Mouse (Mus musculus): Measurements from ENCODE around the gene Olfr1418. TPM values are rescaled to one million over a fixed set of nuclear protein-coding genes. Genes with fewer than 3 reads are reported as not detected.
A peak's percentile ranks its signal among the peaks of the same experiment; 100 is the strongest.

Olfr1418 gene
- polyA plus RNA-seq, 1 experiment from 2014 or later: not detected

- DNase-seq: no peak
- H3K27ac ChIP-seq (ENCODE audit: low read depth): no peak within 1 kb of the TSS
- ATAC-seq: no peak
Measured at GRCm38 (mm10) chr19:11819143-11819700, 41.6 kb downstream of the Olfr1418 start, which contains the start of gene Stx3. TSS of gene Stx3 (minus strand) at chr19:11819403.

DNA sequence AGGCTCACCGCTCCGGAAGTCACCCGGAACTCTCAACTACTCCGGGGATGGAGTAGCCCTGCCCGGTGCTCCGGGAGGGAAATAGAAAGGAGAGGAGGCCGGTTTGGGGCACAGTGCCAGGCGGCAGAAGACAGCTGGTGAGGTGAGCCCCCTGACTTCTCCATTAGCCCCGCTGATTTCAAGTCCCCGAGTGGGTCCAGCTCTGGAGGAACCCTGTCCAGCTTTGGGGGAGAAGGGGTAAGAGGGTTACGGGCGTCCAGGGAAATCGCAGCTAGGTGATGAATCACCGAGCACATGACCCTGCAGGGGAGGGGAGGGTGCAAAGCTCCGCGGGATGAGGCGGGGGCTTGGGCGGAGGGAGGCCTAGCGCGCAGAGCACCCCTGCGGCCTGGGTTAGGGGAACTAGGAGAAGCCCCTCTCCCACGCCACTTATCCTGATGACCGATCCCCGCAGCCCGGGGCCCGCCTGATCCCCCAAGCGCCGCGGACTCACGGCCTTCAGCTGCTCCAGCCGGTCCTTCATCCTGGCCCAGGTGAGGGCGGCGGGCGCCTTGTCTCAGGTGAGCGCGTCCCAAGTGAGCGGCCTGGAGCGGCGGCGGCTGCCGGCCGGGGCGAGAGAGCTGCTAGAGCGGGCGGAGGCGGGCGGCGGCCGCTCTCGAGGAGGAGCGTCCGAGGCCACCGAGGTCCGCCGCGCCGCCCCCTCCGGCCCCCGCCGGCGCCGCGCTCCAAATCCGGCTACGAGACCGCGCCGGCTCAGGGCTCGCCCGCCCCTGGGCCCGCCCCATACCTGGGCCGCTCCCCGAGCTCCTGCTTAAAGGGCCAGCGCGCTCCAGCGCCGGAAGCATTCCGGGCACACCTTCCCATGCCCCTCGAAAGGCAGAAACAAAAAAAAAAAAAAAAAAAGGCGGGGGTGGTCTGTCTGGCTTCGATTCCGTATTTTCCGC, 42.4 kb downstream of the Olfr1418 start:
- no peaks in the 10 kb centered on the region; the same call in 1 of the 2 replicates for H3K4me1 ChIP-seq (ENCODE audit: insufficient read depth)
- DNase-seq (peak; percentile 49), ATAC-seq (peak; percentile 84)
- H3K9me3 ChIP-seq (ENCODE audit: low read length): no peaks in the 10 kb centered on the region
- H3K9ac ChIP-seq (replicated peaks): peak overlapping the region; percentile 44
- no peak overlapping the region for H3K27ac ChIP-seq (ENCODE audit: low read depth)
- peak overlapping the region; percentile 88 for H3K4me2 ChIP-seq (ENCODE audit: low read depth, low read length)
- TF ChIP-seq CTCF (IDR thresholded peaks at IDR 0.05; ENCODE audit: low read depth) (no peak), EP300 (IDR thresholded peaks at IDR 0.05; ENCODE audit: low read depth) (no peak)
- H3K27me3 ChIP-seq (ENCODE audit: insufficient read depth, low read length): peaks cover 29% of the 10 kb centered on the region
- 1% methylated on average over 67 of the region's 83 CpGs for WGBS (ENCODE audit: insufficient replicate concordance)
- peak overlapping the region; percentile 67 for H3K4me3 ChIP-seq (ENCODE audit: low read depth, low read length)
- no peaks in the 10 kb centered on the region for H3K36me3 ChIP-seq (replicated peaks; ENCODE audit: insufficient read depth, low read length)

More at GRCm38 (mm10) chr19:11819143-11819700, 41.6 kb downstream of the Olfr1418 start, which contains the start of gene Stx3:
- Histone ChIP-seq H3K4me2 (ENCODE audit: low read depth, low read length) (peak within 1 kb of the TSS; percentile 88), H3K27me3 (ENCODE audit: insufficient read depth, low read length) (peaks cover 29% of the 10 kb centered on the region), H3K9ac (replicated peaks) (peak within 1 kb of the TSS; percentile 44), H3K4me3 (ENCODE audit: low read depth, low read length) (peak within 1 kb of the TSS; percentile 67), H3K36me3 (replicated peaks; ENCODE audit: insufficient read depth, low read length) (no peaks in the 10 kb centered on the region), H3K9me3 (ENCODE audit: low read length) (no peaks in the 10 kb centered on the region), H3K4me1 (ENCODE audit: insufficient read depth) (no peaks in the 10 kb centered on the region)
- TF ChIP-seq EP300 (IDR thresholded peaks at IDR 0.05; ENCODE audit: low read depth) (no peak), CTCF (IDR thresholded peaks at IDR 0.05; ENCODE audit: low read depth) (no peak)
- 1% methylated on average over 20 of the region's 20 CpGs for WGBS (ENCODE audit: insufficient replicate concordance)

DNA sequence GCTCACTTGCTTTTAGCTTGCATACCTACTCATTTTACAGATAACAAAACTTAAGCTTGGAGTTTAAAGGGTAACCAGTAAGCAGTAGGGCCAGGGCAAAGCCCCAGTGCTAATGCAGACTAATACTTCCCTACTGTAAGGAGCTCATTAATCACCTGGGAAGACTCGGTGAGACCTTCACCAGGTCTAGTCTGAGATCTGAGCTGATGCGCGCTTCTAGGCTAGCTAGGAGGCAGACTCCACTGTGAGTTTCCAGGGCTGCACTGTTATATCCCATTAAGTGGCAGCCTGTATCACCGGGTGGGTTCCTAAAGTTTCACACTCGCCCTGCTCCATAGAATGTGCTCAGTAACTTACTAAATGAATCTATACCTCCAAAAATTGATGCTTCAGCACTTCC, 43.3 kb downstream of the Olfr1418 start:
- ATAC-seq (no peak), DNase-seq (no peak)
- TF ChIP-seq CTCF (IDR thresholded peaks at IDR 0.05; ENCODE audit: low read depth) (no peak), EP300 (IDR thresholded peaks at IDR 0.05; ENCODE audit: low read depth) (no peak)
- Histone ChIP-seq H3K9ac (replicated peaks) (no peak overlapping the region), H3K4me2 (ENCODE audit: low read depth, low read length) (peak overlapping the region; percentile 88), H3K9me3 (ENCODE audit: low read length) (no peaks in the 10 kb centered on the region), H3K27ac (ENCODE audit: low read depth) (no peak overlapping the region), H3K36me3 (replicated peaks; ENCODE audit: insufficient read depth, low read length) (no peaks in the 10 kb centered on the region), H3K4me1 (ENCODE audit: insufficient read depth) (no peaks in the 10 kb centered on the region; the same call in 1 of the 2 replicates), H3K4me3 (ENCODE audit: low read depth, low read length) (0 out of 2 replicates have a peak overlapping the region, but pooled peaks have one; percentile 67), H3K27me3 (ENCODE audit: insufficient read depth, low read length) (peaks cover 29% of the 10 kb centered on the region)
- 23% methylated on average over 5 of the region's 5 CpGs for WGBS (ENCODE audit: insufficient replicate concordance)

DNA sequence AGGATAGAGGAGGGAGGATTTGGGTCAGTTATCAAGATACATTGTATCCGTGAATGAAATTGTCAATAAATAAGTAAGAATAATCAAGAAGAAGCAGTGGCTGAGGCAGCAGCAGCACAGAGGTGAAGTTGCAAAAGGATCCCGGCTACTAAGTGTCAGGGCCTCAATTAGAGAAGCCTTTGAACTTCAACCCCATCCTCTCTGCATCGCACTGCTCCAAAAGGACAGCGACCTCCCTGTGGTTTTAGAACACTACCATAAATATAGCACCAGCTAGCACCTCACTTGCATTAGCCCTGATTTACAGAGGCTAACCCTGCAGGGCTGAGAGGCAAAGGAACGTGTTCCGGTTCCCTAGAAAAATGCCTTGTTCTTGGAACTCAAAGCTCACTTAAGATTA, 44.2 kb downstream of the Olfr1418 start:
- TF ChIP-seq EP300 (IDR thresholded peaks at IDR 0.05; ENCODE audit: low read depth): no peak
- no peak for TF ChIP-seq CTCF (IDR thresholded peaks at IDR 0.05; ENCODE audit: low read depth)
- DNase-seq: no peak
- no peak for ATAC-seq

DNA sequence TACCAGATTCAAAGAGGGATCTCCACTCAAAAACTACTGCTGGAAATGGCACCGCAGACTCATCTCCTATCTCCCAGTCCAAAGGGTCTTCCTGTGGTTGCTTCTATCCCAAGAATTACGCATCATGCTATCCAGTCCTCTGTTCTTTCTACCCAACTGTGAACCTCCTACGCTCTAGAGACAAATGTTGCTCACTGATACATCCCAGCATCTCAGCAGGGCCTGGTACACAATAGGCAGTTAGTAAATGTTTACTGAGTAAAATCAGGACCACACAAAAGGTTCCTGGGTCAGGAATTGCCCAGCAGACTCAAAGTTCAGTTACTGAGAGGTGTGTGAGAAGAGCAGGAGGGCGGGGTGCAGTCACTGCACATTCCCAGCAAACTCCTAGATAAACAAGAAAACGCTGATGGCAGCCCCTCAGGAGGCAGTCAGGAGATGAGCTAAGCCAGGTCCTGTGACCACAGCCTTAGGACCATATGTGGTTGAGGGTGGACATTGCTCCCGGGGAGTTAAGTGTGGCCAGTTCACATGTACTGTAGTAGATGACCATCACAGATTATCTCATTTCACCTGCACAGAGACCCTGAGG, 46.0 kb downstream of the Olfr1418 start:
- no peak overlapping the region for H3K9ac ChIP-seq (replicated peaks)
- H3K4me1 ChIP-seq (ENCODE audit: insufficient read depth): peaks cover 4% of the 10 kb centered on the region
- no peak for ATAC-seq
- H3K36me3 ChIP-seq (replicated peaks; ENCODE audit: insufficient read depth, low read length): no peaks in the 10 kb centered on the region
- H3K4me3 ChIP-seq (ENCODE audit: low read depth, low read length): no peak overlapping the region
- TF ChIP-seq CTCF (IDR thresholded peaks at IDR 0.05; ENCODE audit: low read depth): no peak
- TF ChIP-seq EP300 (IDR thresholded peaks at IDR 0.05; ENCODE audit: low read depth): no peak
- H3K27me3 ChIP-seq (ENCODE audit: insufficient read depth, low read length): peaks cover 24% of the 10 kb centered on the region
- H3K9me3 ChIP-seq (ENCODE audit: low read length): no peaks in the 10 kb centered on the region
- no peak for DNase-seq
- WGBS (ENCODE audit: insufficient replicate concordance): 60% methylated on average over 6 of the region's 6 CpGs
- no peak overlapping the region for H3K4me2 ChIP-seq (ENCODE audit: low read depth, low read length)
- no peak overlapping the region for H3K27ac ChIP-seq (ENCODE audit: low read depth)

More for the DNA sequence above, 44.2 kb downstream of the Olfr1418 start:
- Histone ChIP-seq H3K27ac (ENCODE audit: low read depth) (no peak overlapping the region), H3K4me2 (ENCODE audit: low read depth, low read length) (no peak overlapping the region), H3K4me1 (ENCODE audit: insufficient read depth) (peaks cover 4% of the 10 kb centered on the region), H3K36me3 (replicated peaks; ENCODE audit: insufficient read depth, low read length) (no peaks in the 10 kb centered on the region), H3K4me3 (ENCODE audit: low read depth, low read length) (no peak overlapping the region), H3K9ac (replicated peaks) (no peak overlapping the region), H3K27me3 (ENCODE audit: insufficient read depth, low read length) (peaks cover 29% of the 10 kb centered on the region), H3K9me3 (ENCODE audit: low read length) (no peaks in the 10 kb centered on the region)
- 58% methylated on average over 6 of the region's 6 CpGs for WGBS (ENCODE audit: insufficient replicate concordance)

DNA sequence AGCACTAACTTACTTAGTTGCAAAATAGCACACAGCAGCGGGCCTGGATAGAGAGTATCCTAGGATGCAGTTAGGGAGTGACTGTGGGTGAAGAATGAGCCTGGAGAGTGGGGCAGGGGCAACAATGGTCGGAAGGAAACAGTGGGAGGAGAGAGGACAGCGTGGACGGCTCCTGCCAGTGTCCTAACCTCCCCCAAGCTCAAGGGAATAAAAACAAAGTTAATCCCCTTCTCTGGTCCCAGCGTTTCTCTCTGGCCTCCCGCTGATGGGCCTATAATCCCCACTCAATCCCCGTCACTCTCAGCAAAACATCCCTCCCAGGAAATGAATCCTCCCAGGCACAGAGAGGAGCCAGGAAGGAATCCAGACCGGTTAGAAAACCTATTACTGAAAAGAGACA, 47.2 kb downstream of the Olfr1418 start:
- Histone ChIP-seq H3K9ac (replicated peaks) (no peak overlapping the region), H3K4me2 (ENCODE audit: low read depth, low read length) (no peak overlapping the region), H3K4me1 (ENCODE audit: insufficient read depth) (peaks cover 4% of the 10 kb centered on the region), H3K9me3 (ENCODE audit: low read length) (no peaks in the 10 kb centered on the region), H3K27me3 (ENCODE audit: insufficient read depth, low read length) (peaks cover 13% of the 10 kb centered on the region), H3K36me3 (replicated peaks; ENCODE audit: insufficient read depth, low read length) (no peaks in the 10 kb centered on the region), H3K4me3 (ENCODE audit: low read depth, low read length) (no peak overlapping the region), H3K27ac (ENCODE audit: low read depth) (no peak overlapping the region)
- TF ChIP-seq EP300 (IDR thresholded peaks at IDR 0.05; ENCODE audit: low read depth) (no peak), CTCF (IDR thresholded peaks at IDR 0.05; ENCODE audit: low read depth) (no peak)
- ATAC-seq (no peak; the same call in 1 of the 2 replicates), DNase-seq (no peak)
- WGBS (ENCODE audit: insufficient replicate concordance): 29% methylated on average over 8 of the region's 8 CpGs
